Mouse (Mus musculus) thymus, adult 2 months (tissue): Measurements from ENCODE around the gene Fam20b.

Experiments
- CTCF ChIP-seq: fragments of 200-500 bp; IDR thresholded peaks from 2 replicates; pipeline ENCODE4 v1.5.1; 2012; ENCODE audit warnings: mild to moderate bottlenecking, control low read depth, low read length, moderate library complexity, borderline replicate concordance; ENCODE audit not compliant: control insufficient read depth, poor library complexity, insufficient read depth; ENCODE audit errors: extremely low read depth
- POLR2A ChIP-seq: fragments of 200-500 bp; IDR thresholded peaks from 2 replicates; pipeline ENCODE4 v1.6.1; 2012; ENCODE audit warnings: mild to moderate bottlenecking, low read length, control low read depth, moderate library complexity; ENCODE audit not compliant: control insufficient read depth, poor library complexity, insufficient read depth; ENCODE audit errors: extremely low read depth

- TF ChIP-seq CTCF (no peak), POLR2A (no peak)
These were observed 1.2 kb upstream of the Fam20b start for GRCm38 (mm10) chr1:156720046-156720445.
